8 mouse cellular contexts compared by ENCODE assay signal in the genomic region with DNA sequence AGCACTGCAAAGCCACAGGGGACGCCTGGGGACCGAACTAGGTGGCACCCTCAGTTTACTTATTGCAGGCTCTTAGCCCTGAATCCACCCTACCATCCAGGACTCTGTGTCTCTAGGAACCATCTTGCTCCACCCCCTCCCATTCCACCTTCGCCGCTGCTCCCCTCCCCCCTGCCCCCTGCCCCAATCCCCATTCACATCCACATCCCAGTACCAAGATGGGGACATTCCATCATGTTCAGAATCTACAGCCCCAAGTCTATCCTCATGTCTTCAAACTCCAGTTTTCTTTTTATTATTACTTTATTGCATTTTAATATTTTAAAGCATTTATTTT. TPM values are rescaled to one million over a fixed set of nuclear protein-coding genes. Genes with fewer than 3 reads are reported as not detected.
DNase-seq lines count a peak whose midpoint lies in the region; ATAC-seq and TF ChIP-seq lines count a peak whose summit lies in the region.

No protein-coding gene starts in this region.

- DNase-seq in heart, postnatal 14 days: no peak
- no peak for DNase-seq in embryonic facial prominence, embryonic 11.5 days (ENCODE audit: low spot score)
- no peak for DNase-seq in hindbrain, postnatal 0 days (ENCODE audit: low spot score)
- no peak for DNase-seq in midbrain, embryonic 14.5 days
- no peak for DNase-seq in adrenal gland, postnatal 25 days
- no peak for DNase-seq in natural killer cell, adult 2 months (ENCODE audit: low spot score in 2 of 2)
- no peak for DNase-seq in cerebellum, adult 9-10 months

- no peaks in the 10 kb centered on the region for H3K9me3 ChIP-seq in heart, embryonic 15.5 days (replicated peaks)
- H3K9me3 ChIP-seq in embryonic facial prominence, embryonic 11.5 days (replicated peaks; ENCODE audit: control insufficient read depth, low read length): no peaks in the 10 kb centered on the region
- H3K9me3 ChIP-seq in hindbrain, postnatal 0 days (ENCODE audit: low read length): no peaks in the 10 kb centered on the region
- H3K9me3 ChIP-seq in midbrain, embryonic 14.5 days (ENCODE audit: control insufficient read depth, low read length): no peaks in the 10 kb centered on the region

- H3K4me3 ChIP-seq in heart, embryonic 15.5 days: peak overlapping the region; percentile 44
- peak overlapping the region; percentile 28 for H3K4me3 ChIP-seq in embryonic facial prominence, embryonic 11.5 days (ENCODE audit: low read depth, low read length)
- peak overlapping the region; percentile 64 for H3K4me3 ChIP-seq in hindbrain, postnatal 0 days (ENCODE audit: low read length)
- peak overlapping the region; percentile 43 for H3K4me3 ChIP-seq in midbrain, embryonic 14.5 days (replicated peaks; ENCODE audit: low read depth, low read length)

- H3K27me3 ChIP-seq in heart, embryonic 15.5 days: peaks cover 51% of the 10 kb centered on the region
- 0 out of 2 replicates have a peak, but pooled peaks cover 3% of the 10 kb centered on the region for H3K27me3 ChIP-seq in embryonic facial prominence, embryonic 11.5 days (ENCODE audit: control insufficient read depth, insufficient read depth, low read length)
- no peaks in the 10 kb centered on the region for H3K27me3 ChIP-seq in hindbrain, postnatal 0 days (ENCODE audit: insufficient read depth, low read length)
- no peaks in the 10 kb centered on the region for H3K27me3 ChIP-seq in midbrain, embryonic 14.5 days (ENCODE audit: control insufficient read depth, insufficient read depth, low read length)

- no peak for ATAC-seq in heart, embryonic 15.5 days (replicated peaks; ENCODE audit: insufficient number of reproducible peaks, insufficient read depth, low FRiP score, low read depth)
- ATAC-seq in embryonic facial prominence, embryonic 11.5 days (replicated peaks; ENCODE audit: insufficient number of reproducible peaks, low FRiP score, low TSS enrichment, low read depth): no peak
- ATAC-seq in hindbrain, postnatal 0 days: no peak
- ATAC-seq in midbrain, embryonic 14.5 days (ENCODE audit: low FRiP score, low TSS enrichment): no peak

- peaks cover 6% of the 10 kb centered on the region for H3K4me1 ChIP-seq in heart, embryonic 15.5 days (replicated peaks)
- H3K4me1 ChIP-seq in embryonic facial prominence, embryonic 11.5 days (ENCODE audit: control insufficient read depth, insufficient read depth, low read length): no peaks in the 10 kb centered on the region
- no peaks in the 10 kb centered on the region for H3K4me1 ChIP-seq in hindbrain, postnatal 0 days (ENCODE audit: insufficient read depth, low read length)
- H3K4me1 ChIP-seq in midbrain, embryonic 14.5 days (ENCODE audit: control insufficient read depth, insufficient read depth, low read length): peaks cover 11% of the 10 kb centered on the region

- no peaks in the 10 kb centered on the region for H3K36me3 ChIP-seq in heart, embryonic 15.5 days
- no peaks in the 10 kb centered on the region for H3K36me3 ChIP-seq in embryonic facial prominence, embryonic 11.5 days (replicated peaks; ENCODE audit: control insufficient read depth, insufficient read depth, low read depth, low read length)
- H3K36me3 ChIP-seq in hindbrain, postnatal 0 days (ENCODE audit: insufficient read depth, low read length): no peaks in the 10 kb centered on the region
- H3K36me3 ChIP-seq in midbrain, embryonic 14.5 days (ENCODE audit: control insufficient read depth, insufficient read depth, low read length): no peaks in the 10 kb centered on the region

- no peak overlapping the region for H3K27ac ChIP-seq in heart, embryonic 15.5 days
- H3K27ac ChIP-seq in embryonic facial prominence, embryonic 11.5 days (replicated peaks; ENCODE audit: low read depth, low read length): no peak overlapping the region
- H3K27ac ChIP-seq in hindbrain, postnatal 0 days: peak overlapping the region; percentile 79
- 0 out of 2 replicates have a peak overlapping the region, but pooled peaks have one; percentile 55 for H3K27ac ChIP-seq in midbrain, embryonic 14.5 days (replicated peaks; ENCODE audit: low read depth, low read length)

- intact Hi-C loops in heart, postnatal 14 days (cut with DNase I): no loop called here

- H3K9ac ChIP-seq in heart, embryonic 15.5 days: peak overlapping the region; percentile 33; the same call in 1 of the 2 replicates
- peak overlapping the region; percentile 60; the same call in 1 of the 2 replicates for H3K9ac ChIP-seq in embryonic facial prominence, embryonic 11.5 days (replicated peaks; ENCODE audit: low read length)
- peak overlapping the region; percentile 70 for H3K9ac ChIP-seq in hindbrain, postnatal 0 days (replicated peaks; ENCODE audit: low read length)
- H3K9ac ChIP-seq in midbrain, embryonic 14.5 days (replicated peaks; ENCODE audit: low read length): peak overlapping the region; percentile 65

- H3K4me2 ChIP-seq in heart, embryonic 15.5 days: peak overlapping the region; percentile 75
- H3K4me2 ChIP-seq in embryonic facial prominence, embryonic 11.5 days (ENCODE audit: low read depth, low read length): peak overlapping the region; percentile 60
- H3K4me2 ChIP-seq in hindbrain, postnatal 0 days (ENCODE audit: low read depth, low read length): peak overlapping the region; percentile 79
- H3K4me2 ChIP-seq in midbrain, embryonic 14.5 days (ENCODE audit: low read length): peak overlapping the region; percentile 71

- TF ChIP-seq CTCF in hindbrain, postnatal 0 days (IDR thresholded peaks at IDR 0.05; ENCODE audit: low read depth): no peak

- 7% methylated on average over 4 of the region's 4 CpGs for WGBS in heart, embryonic 15.5 days
- 5% methylated on average over 4 of the region's 4 CpGs for WGBS in embryonic facial prominence, embryonic 11.5 days
- 2% methylated on average over 4 of the region's 4 CpGs for WGBS in hindbrain, postnatal 0 days
- 0% methylated on average over 4 of the region's 4 CpGs for WGBS in midbrain, embryonic 14.5 days

RNA-seq across cellular contexts. Expression of gene Mmd2, which starts 0.4 kb away (rescaled TPM):
- 0.09 and 0.90 TPM in 2 replicates for polyA plus RNA-seq in heart, embryonic 15.5 days (2015; fragmentation: Nextera tagmentation; extraction: Ambion mirVana)
- under 1 TPM in 1 of 2 experiments, not detected in 1; 0.41 TPM for total RNA-seq in heart, postnatal 14 days (2021)
- polyA plus RNA-seq in embryonic facial prominence, embryonic 11.5 days (2014; fragmentation: Nextera tagmentation; extraction: Ambion mirVana): 3.9 and 5.5 TPM in 2 replicates
- 171 and 182 TPM in 2 replicates for total RNA-seq in hindbrain, postnatal 0 days (2014; rRNA removed)
- polyA plus RNA-seq in hindbrain, postnatal 0 days (2015; fragmentation: Nextera tagmentation; extraction: Ambion mirVana): 151 and 167 TPM in 2 replicates
- 33.5 and 35.3 TPM in 2 replicates for polyA plus RNA-seq in midbrain, embryonic 14.5 days (2014; fragmentation: Nextera tagmentation; extraction: Ambion mirVana)
- total RNA-seq in adrenal gland, postnatal 25 days (2021): 28.5 and 32.3 TPM in 2 replicates

RNA-seq across cellular contexts. Expression of gene Wipi2, which starts 18.5 kb away (rescaled TPM):
- polyA plus RNA-seq in heart, embryonic 15.5 days (2015; fragmentation: Nextera tagmentation; extraction: Ambion mirVana): 23.9 and 28.3 TPM in 2 replicates
- total RNA-seq in heart, postnatal 14 days (2021): 10 to 100 TPM; 36.1 TPM
- 61.2 and 62.4 TPM in 2 replicates for polyA plus RNA-seq in embryonic facial prominence, embryonic 11.5 days (2014; fragmentation: Nextera tagmentation; extraction: Ambion mirVana)
- total RNA-seq in hindbrain, postnatal 0 days (2014; rRNA removed): 57.3 and 76.5 TPM in 2 replicates
- polyA plus RNA-seq in hindbrain, postnatal 0 days (2015; fragmentation: Nextera tagmentation; extraction: Ambion mirVana): 40.0 and 43.3 TPM in 2 replicates
- 41.2 and 48.3 TPM in 2 replicates for polyA plus RNA-seq in midbrain, embryonic 14.5 days (2014; fragmentation: Nextera tagmentation; extraction: Ambion mirVana)
- total RNA-seq in adrenal gland, postnatal 25 days (2021): 93.2 and 98.2 TPM in 2 replicates

RNA-seq across cellular contexts. Expression of gene Radil, which starts 58.1 kb away (rescaled TPM):
- 8.6 and 9.7 TPM in 2 replicates for polyA plus RNA-seq in heart, embryonic 15.5 days (2015; fragmentation: Nextera tagmentation; extraction: Ambion mirVana)
- total RNA-seq in heart, postnatal 14 days (2021): 1 to 10 TPM; 2.8 to 3.7 TPM
- 1.9 and 2.4 TPM in 2 replicates for polyA plus RNA-seq in embryonic facial prominence, embryonic 11.5 days (2014; fragmentation: Nextera tagmentation; extraction: Ambion mirVana)
- 17.7 and 20.0 TPM in 2 replicates for total RNA-seq in hindbrain, postnatal 0 days (2014; rRNA removed)
- 11.9 and 12.4 TPM in 2 replicates for polyA plus RNA-seq in hindbrain, postnatal 0 days (2015; fragmentation: Nextera tagmentation; extraction: Ambion mirVana)
- polyA plus RNA-seq in midbrain, embryonic 14.5 days (2014; fragmentation: Nextera tagmentation; extraction: Ambion mirVana): 13.6 and 16.9 TPM in 2 replicates
- 2.9 and 8.1 TPM in 2 replicates for total RNA-seq in adrenal gland, postnatal 25 days (2021)

Comparison
In these comparisons a context has a peak if more than half of its experiments do, and no peak if none do; other contexts are left out.
1. H3K27ac ChIP-seq: peak in hindbrain, postnatal 0 days (single experiment) and midbrain, embryonic 14.5 days (single experiment); none in heart, embryonic 15.5 days (single experiment) and embryonic facial prominence, embryonic 11.5 days (single experiment).
2. Peak in every context shown above with its lines, with median percentiles within 50 percentile points of each other: H3K4me2 ChIP-seq, H3K4me3 ChIP-seq and H3K9ac ChIP-seq.